Mouse (Mus musculus) adrenal gland (tissue): Measurements from ENCODE around the gene Hoxa13.

Experiments used
- intact Hi-C: fragments of 180-260 bp; cut with DNase I; formaldehyde crosslinking; loops from one replicate; pipeline ENCODE4 v1.15.1; 2025
- long read RNA-seq, 2 experiments: library from polyadenylated mRNA; unstranded; transcript quantifications; one replicate each; pipeline ENCODE4 v2.0.0; 2020; ENCODE audit warnings: borderline replicate concordance in 1 of 2; ENCODE audit not compliant: insufficient replicate concordance in 1 of 2

Hoxa13 gene
- long read RNA-seq, experiment 1 = 0 reads
- long read RNA-seq, experiment 2 = 0 reads

GRCm38 (mm10) chr6:52260654-52261575 is at the start of gene Hoxa13:
TSS of gene Hoxa13 (minus strand) at chr6:52260880.
- intact Hi-C loops = loop anchor here (5.0 kb wide), 1 partner anchor 46 kb away; no protein-coding TSS in a partner anchor

GRCm38 (mm10) chr6:52310366-52310765 is 49.7 kb upstream of the Hoxa13 start:
- intact Hi-C loops = no loop called here

DNA sequence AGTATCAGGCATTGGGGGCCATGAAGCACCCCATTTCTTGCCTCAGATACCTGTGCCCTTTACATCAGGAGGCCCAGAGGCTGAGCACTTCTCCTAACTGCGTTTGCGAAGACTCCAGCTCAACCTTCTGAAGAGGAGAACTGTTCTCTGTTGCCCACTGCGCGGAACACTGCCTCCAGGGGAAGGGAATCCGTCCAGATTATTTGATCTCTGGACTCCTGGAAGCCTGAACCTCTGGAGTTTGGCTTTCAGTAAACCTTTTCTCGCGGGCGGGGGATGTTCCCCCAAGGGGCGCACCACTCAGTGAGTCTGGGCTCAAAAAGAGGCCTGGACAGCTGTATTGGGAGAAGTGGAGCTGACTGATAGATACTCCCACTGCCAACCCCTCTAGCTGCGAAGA is 49.1 kb upstream of the Hoxa13 start:
- intact Hi-C loops = loop anchor here (5.0 kb wide), 1 partner anchor 47 kb away; the partner anchor contains the start of gene Hoxa13

GRCm38 (mm10) chr6:52305877-52306389 is 45.3 kb upstream of the Hoxa13 start:
- intact Hi-C loops = loop anchor here (1.0 to 5.0 kb wide), 2 partner anchors 44 to 272 kb away; partner anchors contain the start of gene Hoxa13

DNA sequence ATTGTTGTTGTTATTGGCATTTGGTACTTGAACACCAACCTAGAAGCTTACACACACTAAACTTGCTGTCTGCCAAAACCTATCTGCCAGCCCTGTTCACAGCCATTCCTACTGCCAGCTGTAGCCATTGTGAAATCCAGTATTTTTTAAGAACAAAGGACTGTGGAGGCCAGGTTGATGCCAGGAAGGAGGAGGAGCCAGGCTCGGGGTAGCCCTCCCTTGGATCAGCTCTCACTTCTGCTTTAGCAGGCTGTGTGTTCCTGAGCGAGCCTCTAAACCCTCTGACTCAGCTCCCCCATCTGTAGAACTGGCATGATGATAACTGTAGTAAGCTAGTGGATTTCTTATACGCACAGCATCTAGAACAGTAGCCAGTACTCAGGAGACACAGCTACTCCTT is 42.7 kb upstream of the Hoxa13 start:
- intact Hi-C loops = no loop called here

DNA sequence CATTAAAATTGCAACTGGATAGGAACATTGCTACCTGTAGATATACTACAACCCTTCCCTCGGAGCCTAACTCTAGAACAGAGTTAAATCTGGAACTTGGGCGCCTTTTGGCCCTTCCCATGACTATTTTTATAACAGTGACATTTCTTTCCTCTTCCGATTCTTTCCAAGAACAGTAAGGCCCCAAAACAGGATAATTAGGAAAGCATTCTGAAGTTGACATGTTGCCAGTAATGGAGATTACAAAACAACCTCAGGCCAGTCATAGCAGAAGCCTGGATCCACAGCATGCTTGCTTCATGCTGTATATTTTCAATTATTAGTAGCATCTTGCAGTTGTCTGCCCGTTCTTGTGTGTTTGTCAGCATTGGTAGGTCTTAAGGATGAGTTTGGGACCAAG is 40.1 kb upstream of the Hoxa13 start:
- intact Hi-C loops = no loop called here

DNA sequence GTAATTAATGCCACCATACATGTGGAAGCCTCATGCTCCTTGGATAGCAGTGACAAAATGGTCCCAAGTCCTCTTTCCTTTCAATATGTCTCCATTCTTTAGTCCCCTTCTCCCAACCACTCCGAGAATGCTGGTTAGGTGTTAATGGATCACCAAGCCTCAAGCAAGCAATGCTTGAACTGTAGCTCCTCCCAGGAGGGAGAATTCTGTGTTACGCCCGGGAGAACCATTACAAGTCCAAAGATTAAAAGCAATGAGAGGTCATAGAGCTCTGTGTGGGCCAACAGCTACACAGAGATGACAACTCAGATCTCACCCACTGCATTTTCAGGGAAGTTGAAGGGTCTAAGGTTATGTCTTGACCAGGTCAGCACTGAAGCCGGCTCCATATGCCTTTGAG is 37.8 kb upstream of the Hoxa13 start:
- intact Hi-C loops = no loop called here

DNA sequence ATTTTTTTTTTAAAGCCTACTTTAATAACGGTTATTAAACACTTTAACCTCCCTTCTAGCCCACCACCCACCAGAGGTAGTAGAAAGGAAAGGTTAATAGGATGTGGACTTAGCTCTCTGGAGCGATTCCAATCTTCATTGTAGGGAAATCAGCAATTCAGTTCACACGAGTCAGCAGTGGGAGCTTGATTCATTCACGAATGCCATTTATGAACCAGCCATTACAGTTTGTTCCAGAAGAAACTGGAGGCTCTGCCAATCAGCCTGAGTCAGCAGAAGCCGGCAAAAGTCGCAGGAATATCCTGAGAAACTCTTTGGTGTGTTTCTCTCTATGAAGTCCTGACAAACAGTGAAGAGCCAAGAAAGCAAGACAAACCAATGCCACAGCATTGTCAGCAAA is 33.9 kb upstream of the Hoxa13 start:
- intact Hi-C loops = no loop called here

GRCm38 (mm10) chr6:52292328-52292727 is 31.6 kb upstream of the Hoxa13 start:
- intact Hi-C loops = no loop called here

DNA sequence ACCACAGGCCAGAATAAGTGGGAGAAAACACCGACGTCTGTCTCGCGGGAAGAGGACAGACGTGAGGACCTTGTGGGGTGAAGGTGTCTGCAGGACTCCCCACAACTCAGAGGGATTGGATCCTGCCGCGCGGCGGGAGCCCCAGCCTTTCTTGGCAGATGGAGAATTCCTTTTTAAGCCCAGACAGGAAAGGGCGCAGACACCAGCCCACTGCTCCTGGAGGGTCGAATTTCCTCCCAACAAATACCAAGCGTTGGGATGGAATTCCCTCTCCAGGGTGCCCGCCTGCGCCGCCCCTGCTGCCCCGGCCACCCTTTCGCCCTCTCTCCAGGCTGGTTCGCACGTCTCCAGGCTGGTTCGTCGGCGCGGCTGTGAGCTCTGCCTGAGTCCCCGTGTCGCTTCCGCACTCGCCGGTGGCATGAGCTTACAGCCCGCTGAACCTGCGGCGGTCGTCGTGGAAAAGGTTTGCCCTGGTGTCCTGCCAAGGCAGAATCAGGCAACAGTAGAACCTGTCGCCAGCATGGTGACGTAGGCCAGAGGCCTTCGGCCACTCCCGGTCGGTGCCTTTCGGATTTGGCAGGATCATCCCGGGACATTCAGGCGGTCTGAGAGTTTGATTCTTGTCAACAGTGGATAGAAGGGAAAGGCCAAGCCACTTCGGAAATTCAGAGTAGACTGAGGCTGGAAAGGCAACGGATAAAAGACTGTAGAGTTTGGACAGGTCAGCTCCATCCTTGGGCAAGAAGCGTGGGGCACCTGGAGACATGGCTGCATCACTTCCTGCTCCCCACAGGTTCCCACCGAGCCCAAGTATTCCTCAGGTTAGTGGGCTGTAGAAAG is 30.6 kb upstream of the Hoxa13 start:
- intact Hi-C loops = no loop called here

DNA sequence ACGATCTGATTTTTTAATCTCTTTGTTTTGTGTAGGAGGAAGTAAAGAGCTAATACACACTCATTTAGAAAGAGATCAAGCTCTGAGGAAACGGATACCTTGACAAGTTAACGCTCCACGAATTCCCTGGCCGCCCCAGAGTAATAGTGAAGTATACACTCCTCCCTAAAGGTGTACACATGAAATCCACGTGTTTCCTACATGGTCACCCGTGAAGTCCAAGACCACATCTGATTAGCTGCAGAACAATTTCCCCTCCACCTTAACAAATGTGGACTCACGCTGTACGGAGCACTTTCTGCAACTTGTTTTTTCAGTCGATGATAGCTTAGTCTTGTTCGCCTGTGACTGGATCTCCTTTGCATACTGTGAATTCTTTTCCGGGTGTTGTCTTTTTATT is 29.5 kb upstream of the Hoxa13 start:
- intact Hi-C loops = no loop called here

GRCm38 (mm10) chr6:52283896-52284295 is 23.2 kb upstream of the Hoxa13 start:
- intact Hi-C loops = no loop called here

DNA sequence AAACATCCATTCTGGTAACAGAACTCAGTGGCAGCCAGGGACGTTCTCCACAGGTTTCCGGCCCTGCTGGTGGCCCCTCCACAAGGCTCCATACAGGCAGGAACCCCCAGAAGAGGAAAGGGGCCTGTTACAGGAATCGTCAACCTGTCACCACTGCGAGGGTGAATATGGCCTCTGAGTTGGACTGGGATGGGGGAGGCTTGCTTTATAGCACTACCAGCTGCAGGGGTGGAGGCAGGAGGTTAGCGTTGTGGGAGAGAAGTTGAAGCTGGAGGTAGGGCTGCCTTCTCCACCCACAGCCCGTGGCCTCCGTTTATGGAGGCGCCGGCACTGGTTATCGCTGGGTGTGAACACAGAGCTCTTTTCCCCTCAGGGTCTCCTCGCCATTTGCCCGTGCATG is 20.4 kb upstream of the Hoxa13 start:
- intact Hi-C loops = no loop called here

DNA sequence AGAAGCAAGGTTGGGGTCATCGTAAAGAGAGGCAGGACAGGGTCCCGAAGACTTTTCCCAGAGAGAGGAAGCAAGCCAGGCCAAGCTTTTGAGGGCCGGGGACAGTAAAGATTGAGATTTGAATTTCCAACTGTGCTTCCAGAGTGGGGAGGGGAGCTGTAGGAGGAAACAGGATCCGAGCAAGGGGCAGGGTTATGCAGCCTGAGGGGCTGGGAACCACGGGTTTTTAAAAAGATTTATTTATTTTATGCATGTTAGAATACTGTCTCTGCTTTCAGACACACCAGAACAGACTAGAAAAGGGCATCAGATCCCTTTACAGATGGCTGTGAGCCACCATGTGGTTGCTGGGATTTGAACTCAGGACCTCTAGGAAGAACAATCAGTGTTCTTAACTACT is 16.2 kb upstream of the Hoxa13 start:
- intact Hi-C loops = no loop called here

GRCm38 (mm10) chr6:52276382-52276781 is 15.7 kb upstream of the Hoxa13 start:
- intact Hi-C loops = no loop called here

GRCm38 (mm10) chr6:52275563-52276280 is 15.0 kb upstream of the Hoxa13 start:
- intact Hi-C loops = no loop called here

- intact Hi-C loops = no loop called here
These were observed 13.9 kb upstream of the Hoxa13 start for GRCm38 (mm10) chr6:52274576-52274975.

GRCm38 (mm10) chr6:52273656-52274280 is 13.1 kb upstream of the Hoxa13 start:
- intact Hi-C loops = no loop called here

- intact Hi-C loops = no loop called here
These were observed 12.3 kb upstream of the Hoxa13 start for GRCm38 (mm10) chr6:52272766-52273655.
